Mouse (Mus musculus) heart, adult 2 months (tissue): ENCODE results near the gene Fam189a2. TPM values are rescaled to one million over a fixed set of nuclear protein-coding genes. Genes with fewer than 3 reads are reported as not detected.

Source experiments
- DNase-seq, 2 experiments: peaks; one replicate each; pipeline ENCODE4 v3.0.0; 2021
- H3K27ac ChIP-seq: fragments of 200-600 bp; 2 replicates; pipeline ENCODE4 v1.8.1; 2022
- H3K27me3 ChIP-seq: fragments of 200-500 bp; 2 replicates; pipeline ENCODE4 v1.6.1; 2012; ENCODE audit warnings: mild to moderate bottlenecking, low read length, inconsistent platforms, mixed read lengths; ENCODE audit not compliant: control insufficient read depth, insufficient read depth
- H3K36me3 ChIP-seq: fragments of 200-500 bp; 2 replicates; pipeline ENCODE4 v1.6.1; 2012; ENCODE audit warnings: low read length, inconsistent platforms; ENCODE audit not compliant: control insufficient read depth, insufficient read depth
- H3K4me1 ChIP-seq: fragments of 200-500 bp; 2 replicates; pipeline ENCODE4 v1.6.1; 2011; ENCODE audit warnings: low read length; ENCODE audit not compliant: control insufficient read depth, insufficient read depth
- H3K4me3 ChIP-seq: fragments of 200-600 bp; 2 replicates; pipeline ENCODE4 v1.8.1; 2022
- H3K79me2 ChIP-seq: fragments of 200-500 bp; replicated peaks from 2 replicates; pipeline ENCODE4 v1.6.1; 2012; ENCODE audit warnings: mild to moderate bottlenecking, inconsistent platforms, low read length, moderate library complexity, mixed read lengths; ENCODE audit not compliant: control insufficient read depth, insufficient read depth
- H3K9ac ChIP-seq: fragments of 200-500 bp; 2 replicates; pipeline ENCODE4 v1.6.1; 2012; ENCODE audit warnings: low read depth, mild to moderate bottlenecking, control low read depth, inconsistent platforms, low read length, mixed read lengths
- CTCF ChIP-seq: fragments of 200-600 bp; IDR thresholded peaks from 2 replicates; pipeline ENCODE4 v1.8.1; 2022; ENCODE audit warnings: antibody characterized with exemption, mild to moderate bottlenecking, moderate library complexity
- EP300 ChIP-seq: fragments of 200-500 bp; IDR thresholded peaks from 2 replicates; pipeline ENCODE4 v1.6.1; 2011; ENCODE audit warnings: low read depth, low read length, control low read depth; ENCODE audit not compliant: insufficient read depth
- POLR2A ChIP-seq: fragments of 200-500 bp; IDR thresholded peaks from 2 replicates; pipeline ENCODE4 v1.6.1; 2011; ENCODE audit warnings: mild to moderate bottlenecking, low read depth, low read length, control low read depth; ENCODE audit not compliant: insufficient read depth
- WGBS: fragments of 180-500 bp; shearing (Covaris S2); methylation state at CpG from one replicate; pipeline ENCODE4 v1.1.7; 2018; 5-methylcytosine and 5-hydroxymethylcytosine counted together
- intact Hi-C: fragments of 180-260 bp; cut with DNase I; formaldehyde crosslinking; loops from one replicate; pipeline ENCODE4 v1.15.1; 2025
- polyA plus RNA-seq: library from polyadenylated mRNA; depleted of rRNA; stranded (reverse); fragments of >200 nt; gene quantifications from 2 replicates; pipeline ENCODE4 v1.2.3, GENCODE M21; 2012
- total RNA-seq, 2 experiments: library from RNA; stranded (reverse); gene quantifications; 2 replicates each; pipeline ENCODE4 v1.2.3; 2021

Fam189a2 gene
- total and polyA plus RNA-seq, 3 experiments, result 51.2 to 55.1 (median 52.0) TPM

- Histone ChIP-seq H3K79me2 (no peaks in the 10 kb centered on the region; the same call in 1 of the 2 replicates), H3K36me3 (peaks cover 2% of the 10 kb centered on the region; the same call in 1 of the 2 replicates), H3K4me1 (peaks cover 8% of the 10 kb centered on the region), H3K4me3 (no peak overlapping the region), H3K9ac (no peak overlapping the region), H3K27me3 (no peaks in the 10 kb centered on the region), H3K27ac (no peak overlapping the region; the same call in 1 of the 2 replicates)
- TF ChIP-seq POLR2A, result no peak
- no peak for TF ChIP-seq EP300
- no peak for TF ChIP-seq CTCF
- intact Hi-C loops, result no loop called here
- no peak for DNase-seq
- WGBS, result 64% methylated on average over 2 of the region's 2 CpGs
Observed at GRCm38 (mm10) chr19:24050514-24050913, 19.7 kb upstream of the Fam189a2 start.

DNA sequence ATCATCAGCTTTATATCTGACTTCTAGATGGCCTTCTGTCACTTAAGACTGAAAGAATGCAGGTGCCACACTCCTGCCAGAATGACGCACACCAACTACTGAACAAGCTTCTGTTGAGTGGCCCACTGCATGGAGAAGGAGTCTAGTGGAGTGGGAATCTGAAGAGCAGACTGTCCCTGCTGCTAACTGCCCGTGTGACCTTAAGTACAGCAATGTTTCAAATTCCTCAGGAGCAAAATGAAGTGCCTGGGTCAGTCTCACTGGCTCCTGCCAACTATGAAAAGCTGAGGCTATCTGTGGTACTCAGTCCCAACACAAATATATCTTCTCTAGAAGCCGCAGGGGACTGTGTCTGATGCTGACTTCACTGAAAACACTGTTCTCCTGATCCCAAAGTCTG lies 18.5 kb upstream of the Fam189a2 start:
- no peak for DNase-seq
- peaks cover 4% of the 10 kb centered on the region for H3K4me1 ChIP-seq

GRCm38 (mm10) chr19:24046395-24046993 lies 15.7 kb upstream of the Fam189a2 start:
- Histone ChIP-seq H3K36me3 (no peaks in the 10 kb centered on the region; the same call in 1 of the 2 replicates), H3K79me2 (no peaks in the 10 kb centered on the region; the same call in 1 of the 2 replicates), H3K9ac (peak overlapping the region; percentile 59), H3K4me3 (peak overlapping the region; percentile 41), H3K27me3 (no peaks in the 10 kb centered on the region), H3K4me1 (peaks cover 2% of the 10 kb centered on the region), H3K27ac (peak overlapping the region; percentile 80)
- 0 out of 2 replicates have a peak, but pooled peaks have one; percentile 10 for TF ChIP-seq POLR2A
- no peak for TF ChIP-seq EP300
- no peak for TF ChIP-seq CTCF
- peak in 1 of 2 experiments; percentile 38 for DNase-seq
- 54% methylated on average over 10 of the region's 10 CpGs for WGBS
- intact Hi-C loops, result no loop called here

More for the DNA sequence above, 18.5 kb upstream of the Fam189a2 start:
- Histone ChIP-seq H3K4me3 (no peak overlapping the region), H3K9ac (no peak overlapping the region), H3K79me2 (no peaks in the 10 kb centered on the region; the same call in 1 of the 2 replicates), H3K27ac (peak overlapping the region; percentile 36), H3K27me3 (no peaks in the 10 kb centered on the region), H3K36me3 (no peaks in the 10 kb centered on the region; the same call in 1 of the 2 replicates)
- 60% methylated on average over 3 of the region's 3 CpGs for WGBS
- intact Hi-C loops, result loop anchor here (2.0 kb wide), 1 partner anchor 19 kb away; the partner anchor contains the start of gene Fam189a2
- TF ChIP-seq EP300 (no peak), POLR2A (no peak), CTCF (no peak)

- TF ChIP-seq POLR2A, result no peak
- no peak for TF ChIP-seq CTCF
- TF ChIP-seq EP300, result no peak
- Histone ChIP-seq H3K4me3 (no peak overlapping the region), H3K9ac (no peak overlapping the region), H3K79me2 (no peaks in the 10 kb centered on the region), H3K36me3 (no peaks in the 10 kb centered on the region; the same call in 1 of the 2 replicates), H3K4me1 (no peaks in the 10 kb centered on the region; the same call in 1 of the 2 replicates), H3K27ac (no peak overlapping the region), H3K27me3 (no peaks in the 10 kb centered on the region)
- 98% methylated on average over 2 of the region's 2 CpGs for WGBS
- intact Hi-C loops, result no loop called here
- DNase-seq, result no peak
Observed at GRCm38 (mm10) chr19:24042387-24042786, 11.6 kb upstream of the Fam189a2 start.

DNA sequence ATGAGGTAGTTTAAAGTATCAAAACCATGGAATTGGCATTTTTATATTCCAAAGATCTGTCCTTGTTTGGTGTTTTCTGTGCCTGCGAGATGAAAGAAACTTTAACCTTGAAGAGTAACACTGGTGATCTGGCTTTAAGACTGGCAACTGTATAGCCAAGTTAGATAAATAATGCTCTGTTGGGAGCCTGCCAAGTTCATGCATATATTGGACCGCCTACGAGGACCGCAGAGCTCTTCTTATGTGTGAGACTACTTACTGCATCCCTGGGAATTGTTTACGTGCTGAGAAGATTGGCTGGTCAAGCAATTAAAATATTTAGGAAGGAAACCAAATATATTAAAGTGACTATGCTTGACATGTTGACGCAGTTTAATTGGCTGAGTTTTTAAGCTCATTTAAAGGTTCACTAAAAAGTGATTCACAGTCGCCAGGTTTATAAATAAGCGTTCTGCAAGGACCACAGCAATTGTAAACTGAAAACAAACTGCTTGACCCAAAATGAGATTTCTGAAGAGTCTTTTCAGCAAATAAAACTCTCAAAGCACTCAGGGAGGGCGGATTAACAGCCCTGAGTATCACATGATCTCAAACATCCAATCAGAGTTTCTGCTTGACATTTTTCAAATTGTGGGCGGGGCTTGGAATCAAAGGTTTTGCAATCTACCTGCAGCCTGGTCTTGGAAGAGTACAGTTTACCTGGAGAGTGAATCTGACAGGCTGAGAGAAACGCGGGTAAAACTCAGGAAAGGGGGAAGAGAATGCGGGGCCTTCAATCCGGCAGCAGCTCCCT lies 8.4 kb upstream of the Fam189a2 start:
- no peaks in the 10 kb centered on the region for H3K36me3 ChIP-seq
- no peak for DNase-seq
- H3K4me3 ChIP-seq, result no peak overlapping the region
- H3K27ac ChIP-seq, result no peak overlapping the region
- H3K9ac ChIP-seq, result no peak overlapping the region
- intact Hi-C loops, result no loop called here
- H3K27me3 ChIP-seq, result no peaks in the 10 kb centered on the region
- no peaks in the 10 kb centered on the region for H3K4me1 ChIP-seq
- no peak for TF ChIP-seq CTCF
- no peak for TF ChIP-seq POLR2A
- no peak for TF ChIP-seq EP300
- no peaks in the 10 kb centered on the region for H3K79me2 ChIP-seq
- WGBS, result 73% methylated on average over 14 of the region's 14 CpGs
